Mouse (Mus musculus) urinary bladder, postnatal 4 days (tissue): Measurements from ENCODE around the gene Capn3.

Source experiments
- DNase-seq, 2 experiments: peaks; one replicate each; pipeline ENCODE4 v3.0.0; 2021 to 2022; ENCODE audit warnings: low spot score in 2 of 2

Capn3 gene

GRCm38 (mm10) chr2:120481921-120482320 is 26.1 kb downstream of the Capn3 start:
- no peak for DNase-seq

- DNase-seq: no peak
These were observed 26.9 kb downstream of the Capn3 start for GRCm38 (mm10) chr2:120482506-120483389.

- DNase-seq: no peak
These were observed 28.4 kb downstream of the Capn3 start for GRCm38 (mm10) chr2:120484241-120484640.

GRCm38 (mm10) chr2:120493254-120493653 is 37.4 kb downstream of the Capn3 start:
- no peak for DNase-seq

- no peak for DNase-seq
These were observed 40.7 kb downstream of the Capn3 start for GRCm38 (mm10) chr2:120496511-120496910.

- no peak for DNase-seq
These were observed 44.2 kb downstream of the Capn3 start for GRCm38 (mm10) chr2:120499971-120500471.

GRCm38 (mm10) chr2:120501136-120501918 is 45.5 kb downstream of the Capn3 start:
- DNase-seq: no peak

- no peak for DNase-seq
These were observed 46.2 kb downstream of the Capn3 start for GRCm38 (mm10) chr2:120501931-120502604.

- DNase-seq: no peak
These were observed 46.8 kb downstream of the Capn3 start for GRCm38 (mm10) chr2:120502605-120502990.

GRCm38 (mm10) chr2:120503094-120503493 is 47.3 kb downstream of the Capn3 start:
- DNase-seq: no peak

GRCm38 (mm10) chr2:120503992-120504391 is 48.2 kb downstream of the Capn3 start:
- DNase-seq: no peak

- no peak for DNase-seq
These were observed 58.4 kb downstream of the Capn3 start for GRCm38 (mm10) chr2:120514181-120514580.

GRCm38 (mm10) chr2:120518547-120519210 is 62.9 kb downstream of the Capn3 start:
- DNase-seq: no peak

GRCm38 (mm10) chr2:120526771-120527170 is 71.0 kb downstream of the Capn3 start:
- no peak for DNase-seq

GRCm38 (mm10) chr2:120529531-120529930 is 73.7 kb downstream of the Capn3 start:
- DNase-seq: no peak

GRCm38 (mm10) chr2:120531223-120531622 is 75.4 kb downstream of the Capn3 start:
- DNase-seq: no peak

- DNase-seq: no peak
These were observed 83.5 kb downstream of the Capn3 start for GRCm38 (mm10) chr2:120539333-120539732.

- peak; percentile 56 to 64 for DNase-seq
These were observed 84.0 kb downstream of the Capn3 start for GRCm38 (mm10) chr2:120539778-120540208.

GRCm38 (mm10) chr2:120544732-120545131 is 88.9 kb downstream of the Capn3 start:
- DNase-seq: no peak
